9 mouse cellular contexts compared by ENCODE assay signal in genomic region chr4:139643972-139644371, GRCm38 (mm10). TPM values are rescaled to one million over a fixed set of nuclear protein-coding genes. Genes with fewer than 3 reads are reported as not detected.
DNase-seq lines count a peak whose midpoint lies in the region; ATAC-seq lines count a peak whose summit lies in the region.
"Had no signal": no experiment of that assay in that cellular context is flagged by ENCODE, and none has a peak within 500 bp of the region (broad histone marks: within the 10 kb centered on the region; RNA-seq: fewer than 3 reads in every experiment).

No protein-coding gene starts in this region.

- peak; percentile 59 for ATAC-seq in granulocyte monocyte progenitor cell, adult 5-6 weeks (replicated peaks; ENCODE audit: poor library complexity, severe bottlenecking)

- peak; percentile 65 for DNase-seq in CD4-positive helper T cell, adult 2 months (ENCODE audit: low read depth, low spot score)
- peak; percentile 90 for DNase-seq in adrenal gland, postnatal 14 days
- DNase-seq in embryo, embryonic 11.5 days (ENCODE audit: low read depth, low spot score): peak; percentile 55
- peak; percentile 40 for DNase-seq in large intestine, adult 2 months (ENCODE audit: low read depth, low spot score)
- DNase-seq in lung, postnatal 10 days: peak; percentile 82
- peak; percentile 72 for DNase-seq in retina, postnatal 7 days (ENCODE audit: low read depth, low spot score)
- DNase-seq in thymus, postnatal 4 days: peak; percentile 89

- WGBS in large intestine, adult 2 months: 19% methylated on average over 9 of the region's 9 CpGs

RNA-seq across cellular contexts. Expression of gene Tas1r2, which starts 9.4 kb away (rescaled TPM):
- not detected in 2 replicates for total RNA-seq in adrenal gland, postnatal 14 days (2021)
- total RNA-seq in granulocyte monocyte progenitor cell, adult 5-6 weeks (2014; fragmentation: Nextera tagmentation): not detected in 2 replicates
- total RNA-seq in granulocyte monocyte progenitor cell, adult 5-6 weeks (2017): not detected in 2 replicates
- polyA plus RNA-seq in large intestine, adult 2 months (2012; rRNA removed): 0.11 TPM in 1 of 2 replicates, not detected in the other
- polyA plus RNA-seq: gonadal fat pad, adult 2 months had no signal

RNA-seq across cellular contexts. Expression of gene Aldh4a1, which starts 21.3 kb away (rescaled TPM):
- 54.4 and 97.6 TPM in 2 replicates for total RNA-seq in adrenal gland, postnatal 14 days (2021)
- total RNA-seq in granulocyte monocyte progenitor cell, adult 5-6 weeks (2014; fragmentation: Nextera tagmentation): 29.7 and 30.9 TPM in 2 replicates
- 18.9 and 20.1 TPM in 2 replicates for total RNA-seq in granulocyte monocyte progenitor cell, adult 5-6 weeks (2017)
- polyA plus RNA-seq in large intestine, adult 2 months (2012; rRNA removed): 23.3 and 53.1 TPM in 2 replicates

RNA-seq across cellular contexts. Expression of gene Gm21969, which starts 41.0 kb away (rescaled TPM):
- total RNA-seq in adrenal gland, postnatal 14 days (2021): not detected in 2 replicates
- not detected in 2 replicates for total RNA-seq in granulocyte monocyte progenitor cell, adult 5-6 weeks (2014; fragmentation: Nextera tagmentation)
- not detected in 2 replicates for total RNA-seq in granulocyte monocyte progenitor cell, adult 5-6 weeks (2017)
- polyA plus RNA-seq in large intestine, adult 2 months (2012; rRNA removed): not detected in 2 replicates
- polyA plus RNA-seq: gonadal fat pad, adult 2 months had no signal

Comparison
In these comparisons a context has a peak if more than half of its experiments do, and no peak if none do; other contexts are left out.
1. Peak in every context shown above with its lines: DNase-seq and ATAC-seq.
2. DNase-seq: peak in every context shown above with its lines; median percentile 90 in adrenal gland, postnatal 14 days; 89 in thymus, postnatal 4 days; 82 in lung, postnatal 10 days; 72 in retina, postnatal 7 days; 65 in CD4-positive helper T cell, adult 2 months; 55 in embryo, embryonic 11.5 days; 40 in large intestine, adult 2 months.